Mouse (Mus musculus): ENCODE measurements around the gene Selenbp2.
"Not testable (repeated sequence)": the region's sequence is repeated elsewhere in the genome, so short reads cannot be mapped to it uniquely, and the experiment has no call there.

Selenbp2 gene

GRCm38 (mm10) chr3:94691694-94692093 is 1.7 kb upstream of the Selenbp2 start:
- not testable (repeated sequence) for DNase-seq (ENCODE audit: low read depth)

GRCm38 (mm10) chr3:94693874-94694273 is 518 bp downstream of the Selenbp2 start:
- DNase-seq (ENCODE audit: low read depth): not testable (repeated sequence)

GRCm38 (mm10) chr3:94695591-94695990 is 2.2 kb downstream of the Selenbp2 start:
- DNase-seq (ENCODE audit: low read depth): not testable (repeated sequence)

- not testable (repeated sequence) for DNase-seq (ENCODE audit: low read depth)
Measured at GRCm38 (mm10) chr3:94696257-94696656, 2.9 kb downstream of the Selenbp2 start.

- not testable (repeated sequence) for DNase-seq (ENCODE audit: low read depth)
Measured at GRCm38 (mm10) chr3:94702163-94702810, 8.9 kb downstream of the Selenbp2 start.

GRCm38 (mm10) chr3:94702856-94703255 is 9.5 kb downstream of the Selenbp2 start:
- DNase-seq (ENCODE audit: low read depth): no peak

- peak; percentile 9 for DNase-seq (ENCODE audit: low read depth)
Measured at GRCm38 (mm10) chr3:94703364-94703763, 10.0 kb downstream of the Selenbp2 start.

- DNase-seq (ENCODE audit: low read depth): not testable (repeated sequence)
Measured at GRCm38 (mm10) chr3:94710591-94710990, 17.2 kb downstream of the Selenbp2 start.

GRCm38 (mm10) chr3:94713424-94713823 is 20.1 kb downstream of the Selenbp2 start:
- DNase-seq (ENCODE audit: low read depth): not testable (repeated sequence)

- not testable (repeated sequence) for DNase-seq (ENCODE audit: low read depth)
Measured at GRCm38 (mm10) chr3:94718253-94718652, 24.9 kb downstream of the Selenbp2 start.

GRCm38 (mm10) chr3:94723637-94724036 is 30.3 kb downstream of the Selenbp2 start:
- DNase-seq (ENCODE audit: low read depth): not testable (repeated sequence)

- no peak for DNase-seq (ENCODE audit: low read depth)
Measured at GRCm38 (mm10) chr3:94745691-94746090, 52.3 kb downstream of the Selenbp2 start.
